In the genomic region with DNA sequence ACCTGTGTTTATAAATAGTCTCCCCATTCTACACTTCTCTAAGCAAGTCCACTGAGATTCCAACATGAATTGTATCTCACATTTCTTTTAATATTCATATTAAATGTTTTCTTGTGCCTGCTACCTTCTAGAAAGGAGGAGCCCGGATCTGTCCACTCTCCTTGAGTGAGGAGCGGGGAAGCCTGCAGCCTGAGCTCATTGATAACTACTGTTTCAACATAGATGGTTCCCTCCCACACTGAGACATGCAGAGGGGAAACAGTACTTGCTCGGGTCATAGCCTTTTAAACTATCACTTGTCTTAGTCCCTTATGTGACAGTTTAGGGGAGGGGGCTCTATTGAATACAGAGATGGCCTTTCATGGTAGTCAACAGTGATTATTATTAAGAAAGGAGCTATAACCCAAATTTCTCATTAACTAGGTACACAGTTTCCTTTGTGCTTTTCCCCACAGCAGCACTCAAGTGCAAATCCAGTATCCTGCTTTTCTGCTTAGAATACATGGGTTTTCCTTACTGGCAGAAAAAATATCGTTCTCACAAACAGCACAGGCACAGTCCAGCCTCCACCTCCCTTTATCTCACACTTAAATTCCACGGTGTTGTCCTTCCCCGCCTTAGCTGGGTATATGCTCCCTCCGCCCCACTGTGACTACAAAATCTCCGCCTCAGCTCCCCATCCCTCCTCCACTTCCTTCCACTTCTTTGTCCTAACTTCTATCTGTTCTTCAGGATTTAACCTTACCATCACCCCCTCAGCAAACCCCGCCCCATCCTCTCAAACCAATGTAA, we compare ENCODE assay signal across 2 mouse cellular contexts.
A peak's percentile ranks its signal among the peaks of the same experiment; 100 is the strongest.
TF ChIP-seq lines count a peak whose summit lies in the region.

No protein-coding gene starts in this region.

TF ChIP-seq in CH12.LX, 34 proteins besides CTCF, POLR2A, EP300 and RAD21:
- TF ChIP-seq PAX5 (IDR thresholded peaks at IDR 0.05; ENCODE audit: low read length), result no peak
- TF ChIP-seq CHD1 (IDR thresholded peaks at IDR 0.05; ENCODE audit: low read depth, low read length), result 0 out of 2 replicates have a peak, but pooled peaks have one; percentile 11

TF ChIP-seq in MEL, 35 proteins besides CTCF, POLR2A, EP300 and RAD21:
- no peak for TF ChIP-seq MAZ (IDR thresholded peaks at IDR 0.05; ENCODE audit: low read depth, low read length)
- no peak for TF ChIP-seq MAFK (IDR thresholded peaks at IDR 0.05; ENCODE audit: borderline replicate concordance, low read depth, low read length)
- TF ChIP-seq ETS1 (IDR thresholded peaks at IDR 0.05; ENCODE audit: low read depth, low read length), result 0 out of 2 replicates have a peak, but pooled peaks have one; percentile 11
- TF ChIP-seq ELF1 (IDR thresholded peaks at IDR 0.05; ENCODE audit: low read depth, low read length), result 0 out of 2 replicates have a peak, but pooled peaks have one; percentile 11
